Mouse (Mus musculus): Measurements from ENCODE around the gene Itln1. TPM values are rescaled to one million over a fixed set of nuclear protein-coding genes. Genes with fewer than 3 reads are reported as not detected.
A peak's percentile ranks its signal among the peaks of the same experiment; 100 is the strongest.

The Itln1 gene
- total and polyA plus RNA-seq, 3 experiments: not detected

- TF ChIP-seq TAL1 (conservative IDR thresholded peaks at IDR 0.05; ENCODE audit: low read depth, low read length) (no peak), POLR2AphosphoS5 (IDR thresholded peaks at IDR 0.05; ENCODE audit: insufficient replicate concordance, low read depth, low read length) (no peak), CTCF (IDR thresholded peaks at IDR 0.05; ENCODE audit: low read depth, low read length) (peak; percentile 64)
- H3K27me3 ChIP-seq (ENCODE audit: insufficient read depth, low read length): peaks cover 3% of the 10 kb centered on the region; the same call in 1 of the 2 replicates
- H3K9me3 ChIP-seq (replicated peaks): no peaks in the 10 kb centered on the region
- DNase-seq (ENCODE audit: low spot score) (no peak), ATAC-seq (ENCODE audit: extremely low read depth, insufficient number of reproducible peaks, low FRiP score, poor library complexity, severe bottlenecking) (no peak; the same call in 1 of the 2 replicates)
- no peaks in the 10 kb centered on the region for H3K36me3 ChIP-seq (replicated peaks)
- H3K4me3 ChIP-seq (ENCODE audit: low read depth, low read length): no peak overlapping the region
- H3K4me1 ChIP-seq (ENCODE audit: insufficient read depth, low read depth, low read length): peaks cover 20% of the 10 kb centered on the region
Measured at GRCm38 (mm10) chr1:171470371-171470871, 64.7 kb downstream of the Itln1 start.

- no peak overlapping the region for H3K4me3 ChIP-seq (ENCODE audit: low read depth, low read length)
- ATAC-seq (ENCODE audit: extremely low read depth, insufficient number of reproducible peaks, low FRiP score, poor library complexity, severe bottlenecking) (no peak), DNase-seq (ENCODE audit: low spot score) (no peak)
- peaks cover 20% of the 10 kb centered on the region for H3K4me1 ChIP-seq (ENCODE audit: insufficient read depth, low read depth, low read length)
- TF ChIP-seq GATA2 (IDR thresholded peaks at IDR 0.05; ENCODE audit: borderline replicate concordance, low read depth, low read length) (no peak), POLR2AphosphoS5 (IDR thresholded peaks at IDR 0.05; ENCODE audit: insufficient replicate concordance, low read depth, low read length) (no peak), CTCF (IDR thresholded peaks at IDR 0.05; ENCODE audit: low read depth, low read length) (no peak), GATA1 (IDR thresholded peaks at IDR 0.05; ENCODE audit: borderline replicate concordance, low read length) (no peak), TAL1 (conservative IDR thresholded peaks at IDR 0.05; ENCODE audit: low read depth, low read length) (no peak)
- no peaks in the 10 kb centered on the region for H3K9me3 ChIP-seq (replicated peaks)
- peaks cover 3% of the 10 kb centered on the region; the same call in 1 of the 2 replicates for H3K27me3 ChIP-seq (ENCODE audit: insufficient read depth, low read length)
- no peaks in the 10 kb centered on the region for H3K36me3 ChIP-seq (replicated peaks)
Measured at GRCm38 (mm10) chr1:171469678-171470077, 65.4 kb downstream of the Itln1 start.

Other genes starting within 250 kb of the Itln1 start
- gene Usp21, start 247.3 kb downstream of the Itln1 start, total RNA-seq (2014; fragmentation: Nextera tagmentation): 40.1 and 64.5 TPM in 2 replicates
- 11.8 and 12.8 TPM in 2 replicates for gene Usp21, start 247.3 kb downstream of the Itln1 start, total RNA-seq (2017)
- gene Usp21, start 247.3 kb downstream of the Itln1 start, polyA plus RNA-seq (2012): 44.1 and 53.3 TPM in 2 replicates
- 33.4 and 34.3 TPM in 2 replicates for gene Ufc1, start 240.3 kb downstream of the Itln1 start, total RNA-seq (2014; fragmentation: Nextera tagmentation)
- 96.2 and 111 TPM in 2 replicates for gene Ufc1, start 240.3 kb downstream of the Itln1 start, total RNA-seq (2017)
- 38.5 and 47.9 TPM in 2 replicates for gene Ufc1, start 240.3 kb downstream of the Itln1 start, polyA plus RNA-seq (2012)
- gene Dedd, start 206.1 kb downstream of the Itln1 start, total RNA-seq (2014; fragmentation: Nextera tagmentation): 53.6 and 56.4 TPM in 2 replicates
- 14.3 and 17.0 TPM in 2 replicates for gene Dedd, start 206.1 kb downstream of the Itln1 start, total RNA-seq (2017)
- gene Dedd, start 206.1 kb downstream of the Itln1 start, polyA plus RNA-seq (2012): 17.7 and 29.9 TPM in 2 replicates
- gene Nit1, start 189.6 kb downstream of the Itln1 start, total RNA-seq (2014; fragmentation: Nextera tagmentation): 17.9 and 22.4 TPM in 2 replicates
- gene Nit1, start 189.6 kb downstream of the Itln1 start, total RNA-seq (2017): 57.9 and 58.9 TPM in 2 replicates
- 9.4 and 11.3 TPM in 2 replicates for gene Nit1, start 189.6 kb downstream of the Itln1 start, polyA plus RNA-seq (2012)
- gene Pfdn2, start 189.6 kb downstream of the Itln1 start, total RNA-seq (2014; fragmentation: Nextera tagmentation): 32.4 and 47.3 TPM in 2 replicates
- gene Pfdn2, start 189.6 kb downstream of the Itln1 start, total RNA-seq (2017): 19.6 and 22.3 TPM in 2 replicates
- 16.9 and 20.1 TPM in 2 replicates for gene Pfdn2, start 189.6 kb downstream of the Itln1 start, polyA plus RNA-seq (2012)
- gene Klhdc9, start 174.5 kb downstream of the Itln1 start, total RNA-seq (2014; fragmentation: Nextera tagmentation): 2.6 TPM in 1 of 2 replicates, not detected in the other
- gene Klhdc9, start 174.5 kb downstream of the Itln1 start, total RNA-seq (2017): 0.33 and 0.64 TPM in 2 replicates
- 1.4 TPM in 2 replicates for gene Klhdc9, start 174.5 kb downstream of the Itln1 start, polyA plus RNA-seq (2012)
- not detected in 2 replicates for gene Nectin4, start 165.2 kb downstream of the Itln1 start, total RNA-seq (2014; fragmentation: Nextera tagmentation)
- gene Nectin4, start 165.2 kb downstream of the Itln1 start, total RNA-seq (2017): 0.12 TPM in 1 of 2 replicates, not detected in the other
- 0.01 TPM in 1 of 2 replicates, not detected in the other for gene Nectin4, start 165.2 kb downstream of the Itln1 start, polyA plus RNA-seq (2012)
- gene Arhgap30, start 146.3 kb downstream of the Itln1 start, total RNA-seq (2014; fragmentation: Nextera tagmentation): 2.0 and 2.9 TPM in 2 replicates
- gene Arhgap30, start 146.3 kb downstream of the Itln1 start, total RNA-seq (2017): 9.2 and 11.4 TPM in 2 replicates
- 3.9 and 4.6 TPM in 2 replicates for gene Arhgap30, start 146.3 kb downstream of the Itln1 start, polyA plus RNA-seq (2012)
- 17.6 and 19.0 TPM in 2 replicates for gene Usf1, start 124.0 kb downstream of the Itln1 start, total RNA-seq (2014; fragmentation: Nextera tagmentation)
- gene Usf1, start 124.0 kb downstream of the Itln1 start, total RNA-seq (2017): 41.9 and 56.8 TPM in 2 replicates
- 30.0 and 38.9 TPM in 2 replicates for gene Usf1, start 124.0 kb downstream of the Itln1 start, polyA plus RNA-seq (2012)
- 1.7 TPM in 1 of 2 replicates, not detected in the other for gene Tstd1, start 116.4 kb downstream of the Itln1 start, total RNA-seq (2014; fragmentation: Nextera tagmentation)
- gene Tstd1, start 116.4 kb downstream of the Itln1 start, total RNA-seq (2017): 2.9 and 3.7 TPM in 2 replicates
- gene Tstd1, start 116.4 kb downstream of the Itln1 start, polyA plus RNA-seq (2012): 0.41 and 0.42 TPM in 2 replicates
- gene F11r, start 97.8 kb downstream of the Itln1 start, total RNA-seq (2014; fragmentation: Nextera tagmentation): not detected in 2 replicates
- 0.11 and 1.2 TPM in 2 replicates for gene F11r, start 97.8 kb downstream of the Itln1 start, total RNA-seq (2017)
- gene F11r, start 97.8 kb downstream of the Itln1 start, polyA plus RNA-seq (2012): not detected in 2 replicates
- gene Alyref2, start 31.8 kb downstream of the Itln1 start, total RNA-seq (2014; fragmentation: Nextera tagmentation): 5.7 and 6.2 TPM in 2 replicates
- 4.5 and 6.6 TPM in 2 replicates for gene Alyref2, start 31.8 kb downstream of the Itln1 start, total RNA-seq (2017)
- gene Alyref2, start 31.8 kb downstream of the Itln1 start, polyA plus RNA-seq (2012): 10.5 and 10.7 TPM in 2 replicates
- not detected in 2 replicates for gene Cd244a, start 23.9 kb upstream of the Itln1 start, total RNA-seq (2014; fragmentation: Nextera tagmentation)
- 0.17 and 0.44 TPM in 2 replicates for gene Cd244a, start 23.9 kb upstream of the Itln1 start, total RNA-seq (2017)
- gene Cd244a, start 23.9 kb upstream of the Itln1 start, polyA plus RNA-seq (2012): not detected in 2 replicates
- gene Ly9, start 72.1 kb upstream of the Itln1 start, total RNA-seq (2014; fragmentation: Nextera tagmentation): not detected in 2 replicates
- 0.11 and 0.12 TPM in 2 replicates for gene Ly9, start 72.1 kb upstream of the Itln1 start, total RNA-seq (2017)
- gene Ly9, start 72.1 kb upstream of the Itln1 start, polyA plus RNA-seq (2012): not detected in 2 replicates
- gene Slamf7, start 117.7 kb upstream of the Itln1 start, total RNA-seq (2014; fragmentation: Nextera tagmentation): not detected in 2 replicates
- gene Slamf7, start 117.7 kb upstream of the Itln1 start, total RNA-seq (2017): 0.11 TPM in 1 of 2 replicates, not detected in the other
- not detected in 2 replicates for gene Slamf7, start 117.7 kb upstream of the Itln1 start, polyA plus RNA-seq (2012)
- gene Cd48, start 146.7 kb upstream of the Itln1 start, total RNA-seq (2014; fragmentation: Nextera tagmentation): not detected in 2 replicates
- gene Cd48, start 146.7 kb upstream of the Itln1 start, total RNA-seq (2017): 0.12 TPM in 1 of 2 replicates, not detected in the other
- gene Cd48, start 146.7 kb upstream of the Itln1 start, polyA plus RNA-seq (2012): not detected in 2 replicates
- not detected in 2 replicates for gene Slamf1, start 231.8 kb upstream of the Itln1 start, total RNA-seq (2014; fragmentation: Nextera tagmentation)
- gene Slamf1, start 231.8 kb upstream of the Itln1 start, total RNA-seq (2017): 0.12 and 0.16 TPM in 2 replicates
- gene Slamf1, start 231.8 kb upstream of the Itln1 start, polyA plus RNA-seq (2012): not detected in 2 replicates